Mouse (Mus musculus) cerebellum, adult 11 months (tissue): ENCODE results near the gene Acaca.

Experiments
- DNase-seq: peaks from one replicate; pipeline ENCODE4 v3.0.0; 2022

Acaca gene

GRCm38 (mm10) chr11:84406733-84407132 lies 277.3 kb downstream of the Acaca start:
- DNase-seq, result no peak

GRCm38 (mm10) chr11:84410383-84410782 lies 280.9 kb downstream of the Acaca start:
- no peak for DNase-seq

GRCm38 (mm10) chr11:84410879-84411641 lies 281.6 kb downstream of the Acaca start:
- DNase-seq, result no peak

GRCm38 (mm10) chr11:84411642-84412018 lies 282.2 kb downstream of the Acaca start:
- DNase-seq, result no peak

GRCm38 (mm10) chr11:84412201-84412934 lies 282.9 kb downstream of the Acaca start:
- DNase-seq, result no peak

GRCm38 (mm10) chr11:84413111-84413510 lies 283.6 kb downstream of the Acaca start:
- no peak for DNase-seq

- DNase-seq, result no peak
Measured at GRCm38 (mm10) chr11:84420779-84421178, 291.3 kb downstream of the Acaca start.

GRCm38 (mm10) chr11:84425736-84426632 lies 296.5 kb downstream of the Acaca start:
- DNase-seq, result no peak

- no peak for DNase-seq
Measured at GRCm38 (mm10) chr11:84426633-84426998, 297.1 kb downstream of the Acaca start.

GRCm38 (mm10) chr11:84429581-84429980 lies 300.1 kb downstream of the Acaca start:
- DNase-seq, result peak; percentile 28

- DNase-seq, result no peak
Measured at GRCm38 (mm10) chr11:84430336-84430735, 300.9 kb downstream of the Acaca start.

- DNase-seq, result no peak
Measured at GRCm38 (mm10) chr11:84434879-84435278, 305.4 kb downstream of the Acaca start.

GRCm38 (mm10) chr11:84440402-84440801 lies 310.9 kb downstream of the Acaca start:
- peak; percentile 19 for DNase-seq

GRCm38 (mm10) chr11:84442554-84443331 lies 313.3 kb downstream of the Acaca start:
- no peak for DNase-seq
